Mouse (Mus musculus) hindbrain, embryonic 10.5 days (tissue): ENCODE measurements around the gene Ndufc1. TPM values are rescaled to one million over a fixed set of nuclear protein-coding genes. Genes with fewer than 3 reads are reported as not detected.
"Not testable (repeated sequence)": the region's sequence is repeated elsewhere in the genome, so short reads cannot be mapped to it uniquely, and the experiment has no call there.

ENCODE experiments used
- DNase-seq: peaks from one replicate; pipeline ENCODE4 v3.0.0-alpha.2; 2017; ENCODE audit warnings: low spot score
- H3K27ac ChIP-seq: fragments of 300-500 bp; sonication (generic); 2 replicates; pipeline ENCODE4 v1.5.1; 2016; ENCODE audit warnings: mild to moderate bottlenecking, moderate library complexity
- H3K27me3 ChIP-seq: fragments of 300-500 bp; sonication (generic); 2 replicates; pipeline ENCODE4 v1.6.1; 2016; ENCODE audit warnings: mild to moderate bottlenecking; ENCODE audit not compliant: poor library complexity, insufficient read depth, severe bottlenecking
- H3K36me3 ChIP-seq: fragments of 300-500 bp; sonication (generic); 2 replicates; pipeline ENCODE4 v1.6.1; 2016; ENCODE audit warnings: mild to moderate bottlenecking, moderate library complexity
- H3K4me1 ChIP-seq: fragments of 300-500 bp; sonication (generic); replicated peaks from 2 replicates; pipeline ENCODE4 v1.6.1; 2016; ENCODE audit warnings: mild to moderate bottlenecking
- H3K4me3 ChIP-seq: fragments of 300-500 bp; sonication (generic); 2 replicates; pipeline ENCODE4 v1.5.1; 2016; ENCODE audit warnings: mild to moderate bottlenecking, moderate library complexity
- H3K9me3 ChIP-seq: fragments of 300-500 bp; sonication (generic); 2 replicates; pipeline ENCODE4 v1.6.1; 2016; ENCODE audit warnings: mild to moderate bottlenecking, moderate library complexity
- WGBS: fragments of 180-500 bp; shearing (Covaris S2); methylation state at CpG from one replicate; pipeline ENCODE4 v1.1.7; 2016; 5-methylcytosine and 5-hydroxymethylcytosine counted together
- polyA plus RNA-seq: library from polyadenylated mRNA; unstranded; fragments of >200 nt; fragmentation: Nextera tagmentation; extraction: Ambion mirVana; gene quantifications from 2 replicates; pipeline ENCODE4 v1.2.1, GENCODE M21; 2016

The Ndufc1 gene
- polyA plus RNA-seq, 1 experiment from 2014 or later, result 776 TPM

DNA sequence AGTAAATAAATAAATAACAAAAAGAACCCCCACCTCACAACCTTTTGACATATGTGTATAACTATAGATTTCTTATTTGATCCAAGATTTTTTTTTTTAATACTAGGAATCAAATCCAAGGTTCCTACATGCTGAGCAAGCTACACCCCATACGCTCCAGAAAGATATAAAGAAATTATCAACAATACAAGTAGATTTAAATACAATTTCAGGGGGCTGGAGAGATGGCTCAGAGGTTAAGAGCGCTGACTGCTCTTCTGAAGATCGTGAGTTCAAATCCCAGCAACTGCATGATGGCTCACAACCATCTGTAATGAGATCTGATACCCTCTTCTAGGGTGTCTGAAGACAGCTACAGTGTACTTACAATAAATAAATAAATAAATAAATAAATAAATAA is 15.8 kb downstream of the Ndufc1 start:
- Histone ChIP-seq H3K27me3 (peaks cover 47% of the 10 kb centered on the region), H3K4me1 (peaks cover 24% of the 10 kb centered on the region)
- H3K27ac ChIP-seq, DNase-seq, H3K4me3 ChIP-seq, H3K9me3 ChIP-seq, H3K36me3 ChIP-seq: not testable (repeated sequence)
- 95% methylated on average over 3 of the region's 3 CpGs for WGBS

DNA sequence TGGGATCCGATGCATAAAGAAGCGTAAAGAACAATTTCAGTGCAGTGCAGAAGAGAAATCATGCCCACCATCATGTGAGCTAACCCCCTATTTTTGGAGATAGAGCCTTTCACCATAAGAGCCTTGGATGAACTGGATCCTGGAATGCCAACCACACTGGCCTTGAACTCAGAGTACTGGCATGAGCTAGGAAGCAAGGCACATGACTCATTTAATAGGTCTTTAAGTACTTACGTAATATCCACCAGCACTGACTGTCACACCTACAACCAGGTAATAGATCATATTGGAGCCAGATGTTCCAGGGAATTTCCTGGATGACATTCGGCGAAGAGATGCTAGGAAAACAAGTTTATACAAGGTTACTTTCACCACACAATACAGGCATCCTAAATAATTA is 17.2 kb downstream of the Ndufc1 start:
- Histone ChIP-seq H3K27me3 (peaks cover 43% of the 10 kb centered on the region), H3K9me3 (no peaks in the 10 kb centered on the region), H3K36me3 (no peaks in the 10 kb centered on the region), H3K4me3 (no peak overlapping the region), H3K27ac (no peak overlapping the region), H3K4me1 (peaks cover 22% of the 10 kb centered on the region)
- WGBS, result 96% methylated on average over 5 of the region's 5 CpGs
- DNase-seq, result no peak

DNA sequence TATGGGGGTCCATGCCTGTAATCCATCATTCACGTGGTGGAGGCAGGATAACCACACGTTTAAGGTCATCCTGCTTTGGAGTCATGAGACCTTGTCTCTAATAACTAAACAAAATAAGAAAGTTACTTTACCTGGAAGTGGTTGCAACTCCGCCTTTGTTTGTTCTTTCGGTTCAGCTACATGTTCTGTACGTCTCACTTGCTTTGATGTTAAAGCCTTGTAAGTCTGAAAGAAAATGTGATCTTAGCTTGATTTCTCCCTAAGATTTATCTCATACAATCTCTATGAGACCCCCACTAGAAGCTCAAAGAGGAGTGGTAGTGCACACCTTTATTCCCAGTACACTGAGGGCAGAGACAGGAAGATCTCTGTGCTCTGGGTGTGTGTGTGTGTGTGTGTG is 17.7 kb downstream of the Ndufc1 start:
- DNase-seq, result no peak
- no peak overlapping the region for H3K27ac ChIP-seq
- no peaks in the 10 kb centered on the region for H3K36me3 ChIP-seq
- H3K27me3 ChIP-seq, result peaks cover 39% of the 10 kb centered on the region
- 90% methylated on average over 5 of the region's 5 CpGs for WGBS
- no peaks in the 10 kb centered on the region for H3K9me3 ChIP-seq
- H3K4me1 ChIP-seq, result peaks cover 17% of the 10 kb centered on the region
- H3K4me3 ChIP-seq, result no peak overlapping the region

DNA sequence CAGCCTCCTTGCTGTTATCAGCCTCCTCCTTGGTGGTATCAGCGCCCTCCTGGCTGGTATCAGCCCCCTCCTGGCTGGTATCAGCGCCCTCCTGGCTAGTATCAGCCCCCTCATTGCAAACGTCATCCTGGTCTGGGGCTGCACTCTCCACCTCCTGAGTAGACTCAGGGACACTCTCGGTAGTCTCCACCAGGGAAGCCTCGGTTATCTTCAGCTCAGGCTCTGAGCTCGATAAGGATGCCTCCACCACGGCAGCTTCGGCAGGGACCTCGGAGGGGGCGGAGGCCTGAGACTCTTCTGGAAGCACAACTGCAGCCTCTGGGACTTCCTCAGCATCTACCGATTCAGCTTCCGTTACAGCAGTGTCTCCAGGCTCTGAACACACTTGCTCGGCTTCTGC is 19.9 kb downstream of the Ndufc1 start:
- H3K4me3 ChIP-seq, result peak overlapping the region; percentile 39
- H3K27me3 ChIP-seq, result peaks cover 25% of the 10 kb centered on the region
- 4% methylated on average over 13 of the region's 13 CpGs for WGBS
- H3K27ac ChIP-seq, result peak overlapping the region; percentile 59; the same call in 1 of the 2 replicates
- H3K9me3 ChIP-seq, result no peaks in the 10 kb centered on the region
- H3K4me1 ChIP-seq, result peaks cover 13% of the 10 kb centered on the region
- DNase-seq, result no peak
- no peaks in the 10 kb centered on the region for H3K36me3 ChIP-seq

DNA sequence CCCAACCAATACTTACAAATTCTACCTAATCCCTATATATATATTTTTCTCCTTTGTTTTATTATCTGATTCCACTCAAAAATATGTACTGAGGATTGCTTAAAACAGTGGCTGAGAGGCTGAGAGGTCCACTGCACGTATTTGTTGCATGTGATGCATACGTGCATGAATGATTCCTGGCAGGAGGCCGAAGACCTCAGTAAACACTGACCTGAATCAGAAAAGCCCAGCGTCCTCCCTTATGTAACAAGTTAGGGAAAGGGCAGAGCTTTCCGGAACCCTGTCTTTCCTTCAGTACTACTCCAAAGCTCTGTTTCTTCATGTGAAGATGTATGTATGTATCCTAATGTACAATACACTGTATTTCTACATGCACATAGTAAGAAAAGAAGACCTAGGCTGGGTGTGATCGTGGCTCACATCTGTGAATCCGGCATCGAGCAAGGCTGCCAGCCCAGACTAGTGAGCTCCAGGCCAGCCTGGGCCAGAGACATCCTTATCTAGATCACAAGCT is 20.9 kb downstream of the Ndufc1 start:
- Histone ChIP-seq H3K9me3 (no peaks in the 10 kb centered on the region), H3K36me3 (no peaks in the 10 kb centered on the region), H3K4me3 (no peak overlapping the region), H3K4me1 (peaks cover 13% of the 10 kb centered on the region), H3K27ac (no peak overlapping the region), H3K27me3 (peaks cover 25% of the 10 kb centered on the region)
- WGBS, result 55% methylated on average over 8 of the region's 8 CpGs
- DNase-seq, result no peak

DNA sequence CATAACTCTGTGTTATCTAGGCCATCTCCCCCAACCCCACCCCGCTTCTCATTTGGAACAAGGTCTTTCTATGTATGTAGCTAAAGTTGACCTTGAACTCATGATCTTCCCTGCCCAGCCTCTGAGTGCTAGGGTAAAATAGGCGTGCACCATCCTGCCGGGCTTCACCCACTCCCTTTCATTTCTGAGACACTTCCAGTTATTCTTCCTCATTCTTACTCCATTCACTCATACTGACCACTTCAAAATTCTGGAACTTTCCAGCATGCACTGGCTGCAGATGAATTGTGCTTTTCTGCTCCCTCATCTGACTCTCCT is 21.7 kb downstream of the Ndufc1 start:
- H3K9me3 ChIP-seq, result no peaks in the 10 kb centered on the region
- no peak for DNase-seq
- WGBS, result 78% methylated on average over 3 of the region's 3 CpGs
- peaks cover 25% of the 10 kb centered on the region for H3K27me3 ChIP-seq
- H3K27ac ChIP-seq, result no peak overlapping the region
- no peak overlapping the region for H3K4me3 ChIP-seq
- no peaks in the 10 kb centered on the region for H3K36me3 ChIP-seq
- peaks cover 13% of the 10 kb centered on the region for H3K4me1 ChIP-seq

DNA sequence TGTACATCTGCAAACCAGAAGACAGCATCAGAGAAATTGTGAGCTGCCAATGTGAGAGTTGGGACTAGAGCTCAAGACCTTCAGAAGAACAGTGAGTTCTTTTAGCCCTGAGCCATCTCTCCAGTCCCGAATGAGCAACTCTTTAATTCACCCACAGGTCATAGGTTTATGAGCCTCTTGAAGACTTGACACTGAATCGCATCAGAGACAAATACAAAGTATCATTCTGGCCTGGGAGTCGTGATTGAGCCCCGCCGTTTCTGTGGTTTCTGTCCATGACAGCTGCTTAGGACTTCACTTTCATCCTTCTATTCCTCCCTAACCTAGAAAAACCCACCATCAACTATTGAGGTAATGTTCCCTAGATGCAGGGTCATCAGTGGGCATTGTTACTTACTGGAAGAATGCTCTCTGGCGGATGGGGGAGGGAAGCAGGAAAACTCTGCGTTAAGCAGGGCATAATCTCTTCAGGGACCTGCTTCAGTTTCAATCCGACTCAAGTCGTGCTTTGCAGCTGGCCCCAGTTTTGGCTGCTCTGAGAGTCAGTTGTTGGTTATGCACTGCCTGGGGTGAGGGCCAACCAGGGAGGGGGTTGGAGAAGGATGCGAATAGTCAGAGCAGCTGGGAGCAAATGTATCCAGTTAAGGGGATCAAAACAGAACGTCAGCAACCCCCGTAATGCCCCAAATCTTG is 22.2 kb downstream of the Ndufc1 start:
- H3K27me3 ChIP-seq, result peaks cover 25% of the 10 kb centered on the region
- no peak overlapping the region for H3K27ac ChIP-seq
- 48% methylated on average over 12 of the region's 12 CpGs for WGBS
- no peaks in the 10 kb centered on the region for H3K36me3 ChIP-seq
- peaks cover 13% of the 10 kb centered on the region for H3K4me1 ChIP-seq
- H3K9me3 ChIP-seq, result no peaks in the 10 kb centered on the region
- H3K4me3 ChIP-seq, result no peak overlapping the region
- DNase-seq, result no peak

DNA sequence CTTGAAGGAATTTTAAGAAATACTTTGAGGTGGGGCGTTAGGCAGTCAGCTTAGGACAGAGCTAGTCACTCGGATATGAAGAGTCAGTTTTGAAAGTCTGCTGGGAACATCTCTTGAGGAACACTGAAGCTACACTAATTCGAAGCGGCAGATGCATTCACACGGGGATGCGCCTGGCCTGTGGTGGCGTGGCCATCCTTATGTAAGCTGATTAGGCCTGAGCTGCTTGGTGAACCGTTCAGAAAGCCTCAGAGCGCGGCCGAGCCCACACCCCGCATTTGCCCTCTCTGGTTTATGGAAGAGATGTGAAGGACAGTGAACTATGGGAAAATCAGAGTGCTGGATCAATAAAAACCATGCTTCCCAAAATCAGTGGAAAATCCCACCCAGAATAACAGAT is 25.4 kb downstream of the Ndufc1 start:
- Histone ChIP-seq H3K4me3 (no peak overlapping the region), H3K9me3 (no peaks in the 10 kb centered on the region), H3K4me1 (peaks cover 6% of the 10 kb centered on the region), H3K36me3 (no peaks in the 10 kb centered on the region), H3K27ac (no peak overlapping the region), H3K27me3 (peaks cover 14% of the 10 kb centered on the region)
- DNase-seq, result no peak
- WGBS, result 63% methylated on average over 12 of the region's 12 CpGs

DNA sequence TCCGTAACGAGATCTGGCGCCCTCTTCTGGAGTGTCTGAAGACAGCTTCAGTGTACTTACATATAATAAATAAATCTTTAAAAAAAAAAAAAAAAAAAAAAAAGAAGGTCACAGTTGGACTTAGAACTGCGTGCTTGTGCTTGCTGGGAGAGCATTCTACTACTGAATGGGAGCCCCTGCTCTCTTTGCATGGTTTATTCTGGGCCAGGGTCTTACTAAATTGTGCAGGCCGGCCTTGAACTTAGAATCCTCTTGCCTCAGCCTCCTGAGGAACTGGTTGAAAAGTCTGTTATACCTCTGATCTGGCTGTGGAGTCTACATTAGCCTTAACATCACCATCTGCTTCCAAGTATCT is 28.2 kb downstream of the Ndufc1 start:
- 81% methylated on average over 4 of the region's 5 CpGs for WGBS
- H3K27me3 ChIP-seq, result no peaks in the 10 kb centered on the region
- no peak overlapping the region for H3K27ac ChIP-seq
- no peaks in the 10 kb centered on the region for H3K36me3 ChIP-seq
- H3K9me3 ChIP-seq, result no peaks in the 10 kb centered on the region
- H3K4me1 ChIP-seq, result peaks cover 5% of the 10 kb centered on the region; the same call in 1 of the 2 replicates
- no peak overlapping the region for H3K4me3 ChIP-seq
- no peak for DNase-seq

DNA sequence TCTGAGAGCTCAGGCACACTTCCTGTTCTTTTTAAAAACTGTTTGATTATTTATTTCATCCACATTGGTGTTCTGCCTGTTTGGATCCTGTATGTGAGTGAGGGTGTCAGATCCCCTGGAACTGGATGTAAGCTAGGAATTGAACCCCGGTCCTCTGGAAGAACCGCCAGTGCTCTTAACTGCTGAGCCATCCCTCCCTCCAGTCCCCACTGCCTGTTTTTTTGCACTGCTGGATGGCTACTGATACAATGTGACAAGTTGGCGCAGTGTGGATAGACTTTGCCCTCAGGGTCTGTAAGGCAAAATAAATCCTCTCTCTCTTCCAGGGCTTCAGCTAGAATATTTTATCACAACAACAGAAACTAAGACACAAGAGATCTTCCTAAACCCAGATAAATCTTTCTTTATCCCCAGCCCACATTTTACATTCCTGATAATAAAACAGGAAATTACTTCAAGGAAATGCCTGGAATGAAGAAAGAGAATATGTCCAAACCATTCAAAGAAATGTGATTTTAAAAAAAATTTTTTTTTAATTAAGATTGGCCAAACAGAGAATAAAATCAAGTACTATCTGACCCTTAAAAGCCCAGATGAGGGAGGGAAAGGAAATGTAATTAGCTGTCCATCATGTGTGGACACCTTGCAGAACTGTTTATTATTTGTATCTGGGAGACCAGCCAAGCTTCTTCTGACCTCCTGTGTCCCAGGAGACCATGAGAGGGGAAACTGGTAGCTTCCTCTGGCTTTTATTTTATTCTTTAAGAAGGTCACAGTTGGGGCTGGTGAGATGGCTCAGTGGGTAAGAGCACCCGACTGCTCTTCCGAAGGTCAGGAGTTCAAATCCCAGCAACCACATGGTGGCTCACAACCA is 28.8 kb downstream of the Ndufc1 start:
- Histone ChIP-seq H3K36me3 (no peaks in the 10 kb centered on the region), H3K27me3 (no peaks in the 10 kb centered on the region), H3K27ac (no peak overlapping the region), H3K4me1 (peaks cover 5% of the 10 kb centered on the region; the same call in 1 of the 2 replicates), H3K4me3 (no peak overlapping the region), H3K9me3 (no peaks in the 10 kb centered on the region)
- DNase-seq, result no peak
- 79% methylated on average over 5 of the region's 5 CpGs for WGBS

DNA sequence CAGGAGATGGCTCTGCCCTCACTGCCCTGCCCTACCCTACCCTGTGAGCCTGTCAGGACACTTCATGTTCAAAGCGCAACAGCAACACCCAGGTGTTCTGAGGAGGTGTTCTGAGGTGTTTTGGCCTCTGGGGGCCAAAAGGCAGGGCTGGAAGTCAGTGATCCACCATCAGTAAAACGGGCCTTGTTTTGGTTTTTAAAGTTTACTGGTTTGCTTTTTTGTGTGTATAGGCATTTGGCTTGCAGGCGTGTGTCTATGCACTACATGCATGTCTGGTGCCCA is 30.2 kb downstream of the Ndufc1 start:
- 86% methylated on average over 3 of the region's 3 CpGs for WGBS
- Histone ChIP-seq H3K27me3 (no peaks in the 10 kb centered on the region), H3K4me3 (peak overlapping the region; percentile 37), H3K9me3 (no peaks in the 10 kb centered on the region), H3K27ac (peak overlapping the region; percentile 53; the same call in 1 of the 2 replicates), H3K4me1 (peaks cover 5% of the 10 kb centered on the region; the same call in 1 of the 2 replicates), H3K36me3 (no peaks in the 10 kb centered on the region)
- no peak for DNase-seq

DNA sequence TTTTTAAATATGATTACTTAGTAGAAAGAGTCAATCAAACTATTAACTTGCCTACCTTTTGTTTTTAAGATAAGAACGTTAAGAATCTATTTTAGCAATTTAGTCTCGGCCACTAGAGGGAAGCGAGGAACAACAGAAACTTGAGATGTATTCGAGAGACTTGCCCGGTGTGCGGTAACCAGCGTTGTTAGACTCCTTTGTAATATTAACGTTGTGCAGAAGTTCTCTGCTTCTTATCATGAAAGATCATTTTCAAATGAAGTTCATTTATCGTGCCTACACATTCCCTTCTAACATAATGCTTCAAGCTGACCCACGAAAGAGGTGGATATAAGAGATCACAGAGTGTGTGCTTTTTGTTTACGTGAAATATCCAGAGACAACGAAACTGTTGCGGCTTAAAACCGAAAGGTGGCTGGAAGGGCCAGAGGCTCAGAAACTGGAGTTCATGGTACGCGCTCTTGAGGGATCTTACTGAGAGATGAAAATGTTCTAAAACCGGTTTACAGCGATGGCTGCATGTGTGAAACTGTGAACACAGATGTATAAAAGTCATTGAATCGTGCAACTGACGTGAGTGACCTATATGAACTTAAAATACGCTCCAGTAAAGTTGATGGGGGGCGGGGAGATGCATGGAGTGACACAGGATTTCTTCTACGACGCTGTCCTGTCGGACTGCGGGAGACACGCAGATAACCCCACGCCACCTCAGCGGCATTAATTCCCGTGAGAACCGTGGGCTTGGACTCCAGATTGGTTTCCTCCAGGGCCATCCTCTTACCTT is 30.7 kb downstream of the Ndufc1 start:
- Histone ChIP-seq H3K4me3 (peak overlapping the region; percentile 37), H3K9me3 (no peaks in the 10 kb centered on the region), H3K27me3 (no peaks in the 10 kb centered on the region), H3K36me3 (no peaks in the 10 kb centered on the region), H3K27ac (peak overlapping the region; percentile 53; the same call in 1 of the 2 replicates), H3K4me1 (peaks cover 5% of the 10 kb centered on the region; the same call in 1 of the 2 replicates)
- 52% methylated on average over 31 of the region's 31 CpGs for WGBS
- no peak for DNase-seq
